In the genomic region with DNA sequence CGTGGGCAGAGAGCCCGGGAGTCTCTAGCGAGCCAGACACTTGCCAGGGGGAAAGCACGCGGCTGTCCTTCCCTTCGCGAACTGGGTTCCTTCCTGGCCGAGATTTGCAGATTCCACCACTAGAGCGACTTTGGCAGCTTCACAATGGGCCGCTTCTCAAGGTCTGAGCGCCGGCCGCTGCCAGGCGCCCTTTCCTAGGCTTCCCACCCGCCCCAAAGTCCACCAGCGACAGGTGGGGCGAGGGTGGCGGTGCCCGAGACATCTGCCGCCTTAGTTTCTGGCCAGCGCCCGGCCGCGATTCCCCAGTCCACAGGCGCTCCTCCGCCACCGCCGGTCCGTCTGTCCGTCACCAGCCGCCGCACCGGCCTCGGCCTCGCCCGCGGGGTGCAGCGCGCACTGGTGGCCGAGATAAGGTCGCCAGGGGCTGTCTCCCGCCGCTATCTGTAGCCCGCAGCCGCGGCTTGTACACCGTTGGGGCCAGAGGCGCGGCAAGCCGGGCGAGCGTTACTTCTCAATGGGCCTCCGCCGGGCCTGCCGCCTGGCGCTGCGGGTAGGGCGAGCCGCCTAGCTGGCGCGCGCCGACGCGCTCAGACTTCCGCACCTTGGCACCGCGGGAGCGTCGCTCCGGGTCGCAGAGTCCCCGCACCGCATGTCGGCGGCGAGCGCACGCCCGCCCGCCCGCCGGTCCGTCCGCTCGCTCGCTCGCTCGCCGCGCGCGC, we compare ENCODE assay signal across 8 mouse cellular contexts. TPM values are rescaled to one million over a fixed set of nuclear protein-coding genes. Genes with fewer than 3 reads are reported as not detected.
DNase-seq lines count a peak whose midpoint lies in the region; ATAC-seq lines count a peak whose summit lies in the region.

No protein-coding gene starts in this region.

- H3K9me3 ChIP-seq in hindbrain, embryonic 13.5 days = no peaks in the 10 kb centered on the region

- H3K79me2 ChIP-seq in macrophage (ENCODE audit: inconsistent target) = peaks cover 48% of the 10 kb centered on the region

- peak; percentile 12 for ATAC-seq in hindbrain, embryonic 13.5 days (ENCODE audit: low FRiP score)

- peak overlapping the region; percentile 96 for H3K4me3 ChIP-seq in hindbrain, embryonic 13.5 days
- peak overlapping the region; percentile 51 for H3K4me3 ChIP-seq in macrophage (ENCODE audit: inconsistent target)

- no peaks in the 10 kb centered on the region for H3K27me3 ChIP-seq in hindbrain, embryonic 13.5 days

- peak overlapping the region; percentile 99 for H3K27ac ChIP-seq in hindbrain, embryonic 13.5 days
- peak overlapping the region; percentile 76 for H3K27ac ChIP-seq in macrophage

- no peaks in the 10 kb centered on the region for H3K36me3 ChIP-seq in hindbrain, embryonic 13.5 days
- no peaks in the 10 kb centered on the region for H3K36me3 ChIP-seq in macrophage (ENCODE audit: inconsistent target)

- peak; percentile 76 for DNase-seq in R1 (ENCODE audit: low read depth, low spot score)
- DNase-seq in cerebellum, postnatal 10 days = peak; percentile 87 to 89
- DNase-seq in frontal cortex, postnatal 14 days (ENCODE audit: low spot score in 2 of 2) = peak; percentile 64 to 72
- peak; percentile 69 to 79 for DNase-seq in left cerebral cortex, adult 18-20 months (ENCODE audit: low spot score in 2 of 2)
- DNase-seq in right cerebral cortex, postnatal 10 days (ENCODE audit: low spot score in 2 of 2) = peak; percentile 90
- peak; percentile 50 to 64 for DNase-seq in urinary bladder, postnatal 36 days (ENCODE audit: low spot score in 2 of 2)

- H3K4me1 ChIP-seq in hindbrain, embryonic 13.5 days (replicated peaks) = peaks cover 47% of the 10 kb centered on the region

- WGBS in hindbrain, embryonic 13.5 days = 0% methylated on average over 89 of the region's 93 CpGs
- under 1% methylated on average over 68 of the region's 93 CpGs for WGBS in macrophage (ENCODE audit: missing documents)

- peak overlapping the region; percentile 96 for H3K9ac ChIP-seq in hindbrain, embryonic 13.5 days

- H3K4me2 ChIP-seq in hindbrain, embryonic 13.5 days = peak overlapping the region; percentile 65

RNA-seq across cellular contexts. Expression of gene D1Ertd622e, which starts 1.0 kb away (rescaled TPM):
- polyA plus RNA-seq in hindbrain, embryonic 13.5 days (2015; fragmentation: Nextera tagmentation; extraction: Ambion mirVana) = 50.4 and 51.8 TPM in 2 replicates
- total RNA-seq in left cerebral cortex, adult 18-20 months (2021) = 10 to 100 TPM; 68.4 to 81.3 TPM
- total RNA-seq in macrophage (2018; cell fraction: chromatin; rRNA removed) = 100 to 1,000 TPM in 1 of 26 experiments, 10 to 100 TPM in 20, 1 to 10 TPM in 5; 6.4 to 109 (median 22.0) TPM
- 100 to 1,000 TPM in 1 of 26 experiments, 10 to 100 TPM in 25; 55.1 to 152 (median 72.1) TPM for total RNA-seq in macrophage (2018; cell fraction: cytosol; rRNA removed)
- total RNA-seq in macrophage (2018; cell fraction: nucleus; rRNA removed) = 100 to 1,000 TPM in 1 of 26 experiments, 10 to 100 TPM in 25; 13.7 to 108 (median 47.6) TPM
- polyA plus RNA-seq in macrophage (2018) = 51.1 to 93.2 TPM (median 65.8 TPM) in 3 replicates

Comparison
In these comparisons a context has a peak if more than half of its experiments do, and no peak if none do; other contexts are left out.
1. Peak in every context shown above with its lines: DNase-seq, ATAC-seq, H3K4me3 ChIP-seq and H3K27ac ChIP-seq.